Mouse (Mus musculus) stomach, embryonic 16.5 days (tissue): ENCODE measurements around the gene Slc9a2. TPM values are rescaled to one million over a fixed set of nuclear protein-coding genes. Genes with fewer than 3 reads are reported as not detected.
"Not testable (repeated sequence)": the region's sequence is repeated elsewhere in the genome, so short reads cannot be mapped to it uniquely, and the experiment has no call there.

Experiments
- ATAC-seq: fragments of 200-750 bp; cut with Nextera tagmentation; 2 replicates; pipeline ENCODE4 v1.8.0; 2017; ENCODE audit warnings: moderate number of reproducible peaks, moderate TSS enrichment; ENCODE audit not compliant: insufficient read depth, low FRiP score
- H3K27ac ChIP-seq: fragments of 300-500 bp; sonication (generic); 2 replicates; pipeline ENCODE4 v1.5.1; 2014; ENCODE audit warnings: low read length
- H3K27me3 ChIP-seq: fragments of 300-500 bp; sonication (generic); 2 replicates; pipeline ENCODE4 v1.6.1; 2014; ENCODE audit warnings: low read length, control low read depth, mixed read lengths; ENCODE audit not compliant: control insufficient read depth, insufficient read depth
- H3K36me3 ChIP-seq: fragments of 300-500 bp; sonication (generic); 2 replicates; pipeline ENCODE4 v1.6.1; 2014; ENCODE audit warnings: low read length; ENCODE audit not compliant: control insufficient read depth, insufficient read depth
- H3K4me1 ChIP-seq: fragments of 300-500 bp; sonication (generic); 2 replicates; pipeline ENCODE4 v1.6.1; 2014; ENCODE audit warnings: low read length, control low read depth, mixed read lengths; ENCODE audit not compliant: control insufficient read depth, insufficient read depth
- H3K4me2 ChIP-seq: fragments of 300-500 bp; sonication (generic); 2 replicates; pipeline ENCODE4 v1.6.1; 2014; ENCODE audit warnings: low read depth, low read length, mixed read lengths
- H3K4me3 ChIP-seq: fragments of 300-500 bp; sonication (generic); replicated peaks from 2 replicates; pipeline ENCODE4 v1.5.1; 2014; ENCODE audit warnings: mild to moderate bottlenecking, low read length
- H3K9ac ChIP-seq: fragments of 300-500 bp; sonication (generic); 2 replicates; pipeline ENCODE4 v1.6.1; 2014; ENCODE audit warnings: low read length
- H3K9me3 ChIP-seq: fragments of 300-500 bp; sonication (generic); replicated peaks from 2 replicates; pipeline ENCODE4 v1.6.1; 2016; ENCODE audit warnings: low read length, control low read depth; ENCODE audit not compliant: control insufficient read depth
- WGBS: fragments of 180-500 bp; shearing (Covaris S2); extraction: QIAGEN DNeasy Blood & Tissue Kit; methylation state at CpG from one replicate; pipeline ENCODE4 v1.1.7; 2014; 5-methylcytosine and 5-hydroxymethylcytosine counted together
- polyA plus RNA-seq: library from polyadenylated mRNA; unstranded; fragments of >200 nt; fragmentation: Nextera tagmentation; extraction: Ambion mirVana; gene quantifications from 2 replicates; pipeline ENCODE4 v1.2.1, GENCODE M21; 2015

Gene Slc9a2
- polyA plus RNA-seq, 1 experiment from 2014 or later, result 3.7 TPM

- H3K4me1 ChIP-seq, ATAC-seq, H3K36me3 ChIP-seq, H3K9ac ChIP-seq, H3K4me2 ChIP-seq, H3K27me3 ChIP-seq, H3K4me3 ChIP-seq, H3K9me3 ChIP-seq, H3K27ac ChIP-seq: not testable (repeated sequence)
- 96% methylated on average over 9 of the region's 9 CpGs for WGBS
Measured at GRCm38 (mm10) chr1:40738246-40738645, 57.9 kb downstream of the Slc9a2 start.

- WGBS, result 44% methylated on average over 2 of the region's 2 CpGs
Measured at GRCm38 (mm10) chr1:40740739-40741138, 60.4 kb downstream of the Slc9a2 start.

GRCm38 (mm10) chr1:40746089-40746488 lies 65.7 kb downstream of the Slc9a2 start:
- Histone ChIP-seq H3K9ac (no peak overlapping the region), H3K27ac (no peak overlapping the region), H3K27me3 (no peaks in the 10 kb centered on the region), H3K4me2 (no peak overlapping the region), H3K36me3 (no peaks in the 10 kb centered on the region), H3K4me3 (no peak overlapping the region), H3K4me1 (no peaks in the 10 kb centered on the region), H3K9me3 (no peaks in the 10 kb centered on the region)
- no peak for ATAC-seq
- WGBS, result 74% methylated on average over 5 of the region's 5 CpGs

More at GRCm38 (mm10) chr1:40740739-40741138, 60.4 kb downstream of the Slc9a2 start:
- Histone ChIP-seq H3K36me3 (no peaks in the 10 kb centered on the region), H3K4me1 (no peaks in the 10 kb centered on the region), H3K4me2 (no peak overlapping the region), H3K27me3 (no peaks in the 10 kb centered on the region), H3K9ac (no peak overlapping the region), H3K27ac (no peak overlapping the region), H3K4me3 (no peak overlapping the region), H3K9me3 (no peaks in the 10 kb centered on the region)
- ATAC-seq, result no peak

GRCm38 (mm10) chr1:40759751-40760445 lies 79.5 kb downstream of the Slc9a2 start:
- Histone ChIP-seq H3K27me3 (no peaks in the 10 kb centered on the region), H3K4me2 (no peak overlapping the region), H3K4me1 (no peaks in the 10 kb centered on the region), H3K9ac (no peak overlapping the region), H3K9me3 (no peaks in the 10 kb centered on the region), H3K36me3 (no peaks in the 10 kb centered on the region), H3K27ac (no peak overlapping the region), H3K4me3 (no peak overlapping the region)
- ATAC-seq, result no peak
- 73% methylated on average over 6 of the region's 6 CpGs for WGBS

GRCm38 (mm10) chr1:40764042-40764441 lies 83.7 kb downstream of the Slc9a2 start:
- Histone ChIP-seq H3K4me1 (no peaks in the 10 kb centered on the region), H3K27me3 (no peaks in the 10 kb centered on the region), H3K9ac (no peak overlapping the region), H3K27ac (no peak overlapping the region), H3K9me3 (no peaks in the 10 kb centered on the region), H3K4me3 (no peak overlapping the region), H3K36me3 (no peaks in the 10 kb centered on the region), H3K4me2 (no peak overlapping the region)
- ATAC-seq, result no peak
- WGBS, result 89% methylated on average over 1 of the region's 1 CpGs

- H3K4me3 ChIP-seq, result no peak overlapping the region
- no peaks in the 10 kb centered on the region for H3K9me3 ChIP-seq
- H3K27me3 ChIP-seq, result no peaks in the 10 kb centered on the region
- no peaks in the 10 kb centered on the region for H3K36me3 ChIP-seq
- no peak; the same call in 1 of the 2 replicates for ATAC-seq
- no peaks in the 10 kb centered on the region for H3K4me1 ChIP-seq
- H3K27ac ChIP-seq, result no peak overlapping the region
- H3K4me2 ChIP-seq, result no peak overlapping the region
- 76% methylated on average over 15 of the region's 15 CpGs for WGBS
- H3K9ac ChIP-seq, result no peak overlapping the region
Measured at GRCm38 (mm10) chr1:40764701-40765275, 84.4 kb downstream of the Slc9a2 start.

GRCm38 (mm10) chr1:40765521-40765920 lies 85.1 kb downstream of the Slc9a2 start:
- Histone ChIP-seq H3K27ac (no peak overlapping the region), H3K27me3 (no peaks in the 10 kb centered on the region), H3K4me2 (no peak overlapping the region), H3K36me3 (no peaks in the 10 kb centered on the region), H3K4me3 (no peak overlapping the region), H3K4me1 (no peaks in the 10 kb centered on the region), H3K9ac (no peak overlapping the region), H3K9me3 (no peaks in the 10 kb centered on the region)
- ATAC-seq, result no peak
- WGBS, result 87% methylated on average over 12 of the region's 12 CpGs

- H3K36me3 ChIP-seq, result no peaks in the 10 kb centered on the region
- WGBS, result 85% methylated on average over 18 of the region's 18 CpGs
- H3K9me3 ChIP-seq, result no peaks in the 10 kb centered on the region
- ATAC-seq, result no peak
- H3K27ac ChIP-seq, result no peak overlapping the region
- no peak overlapping the region for H3K4me3 ChIP-seq
- H3K27me3 ChIP-seq, result no peaks in the 10 kb centered on the region
- no peak overlapping the region for H3K4me2 ChIP-seq
- no peaks in the 10 kb centered on the region for H3K4me1 ChIP-seq
- H3K9ac ChIP-seq, result no peak overlapping the region
Measured at GRCm38 (mm10) chr1:40767588-40767987, 87.2 kb downstream of the Slc9a2 start.

- no peaks in the 10 kb centered on the region for H3K36me3 ChIP-seq
- no peaks in the 10 kb centered on the region for H3K27me3 ChIP-seq
- no peak overlapping the region for H3K27ac ChIP-seq
- no peaks in the 10 kb centered on the region for H3K9me3 ChIP-seq
- no peak overlapping the region for H3K9ac ChIP-seq
- no peak for ATAC-seq
- H3K4me3 ChIP-seq, result no peak overlapping the region
- H3K4me2 ChIP-seq, result no peak overlapping the region
- 29% methylated on average over 6 of the region's 6 CpGs for WGBS
- H3K4me1 ChIP-seq, result no peaks in the 10 kb centered on the region
Measured at GRCm38 (mm10) chr1:40768606-40769005, 88.2 kb downstream of the Slc9a2 start.
